Mouse (Mus musculus): ENCODE results near the gene Ifna2. TPM values are rescaled to one million over a fixed set of nuclear protein-coding genes. Genes with fewer than 3 reads are reported as not detected.

Gene Ifna2
- polyA plus RNA-seq (2014; fragmentation: Nextera tagmentation; extraction: Ambion mirVana) = not detected in 2 replicates

- no peak for DNase-seq (ENCODE audit: low spot score)
- no peaks in the 10 kb centered on the region for H3K27me3 ChIP-seq (replicated peaks; ENCODE audit: control insufficient read depth, insufficient read depth, low read length)
- no peaks in the 10 kb centered on the region for H3K9me3 ChIP-seq (ENCODE audit: control insufficient read depth, low read length)
- WGBS = 65% methylated on average over 1 of the region's 1 CpGs
- H3K4me1 ChIP-seq (replicated peaks; ENCODE audit: control insufficient read depth, insufficient read depth, low read length) = no peaks in the 10 kb centered on the region
- H3K4me3 ChIP-seq (ENCODE audit: low read depth, low read length) = no peak within 1 kb of the TSS
- no peak for ATAC-seq (replicated peaks; ENCODE audit: low FRiP score, low TSS enrichment, low read depth)
- no peak within 1 kb of the TSS for H3K9ac ChIP-seq (ENCODE audit: low read length)
- no peaks in the 10 kb centered on the region for H3K36me3 ChIP-seq (ENCODE audit: control insufficient read depth, insufficient read depth, low read length)
- no peak within 1 kb of the TSS for H3K4me2 ChIP-seq (ENCODE audit: low read length)
- no peak within 1 kb of the TSS for H3K27ac ChIP-seq (ENCODE audit: low read depth)
Observed at GRCm38 (mm10) chr4:88683812-88684211, at the start of gene Ifna2. TSS of gene Ifna2 (minus strand) at chr4:88683912.

GRCm38 (mm10) chr4:88727324-88727723, 43.6 kb upstream of the Ifna2 start:
- WGBS = 3% methylated on average over 1 of the region's 1 CpGs
- ATAC-seq (replicated peaks; ENCODE audit: low FRiP score, low TSS enrichment, low read depth) (no peak), DNase-seq (ENCODE audit: low spot score) (no peak)
- H3K36me3 ChIP-seq (ENCODE audit: control insufficient read depth, insufficient read depth, low read length) = no peaks in the 10 kb centered on the region
- H3K27me3 ChIP-seq (replicated peaks; ENCODE audit: control insufficient read depth, insufficient read depth, low read length) = no peaks in the 10 kb centered on the region
- no peaks in the 10 kb centered on the region for H3K9me3 ChIP-seq (ENCODE audit: control insufficient read depth, low read length)
- H3K4me1 ChIP-seq (replicated peaks; ENCODE audit: control insufficient read depth, insufficient read depth, low read length) = no peaks in the 10 kb centered on the region
- H3K9ac ChIP-seq (ENCODE audit: low read length) = no peak overlapping the region
- no peak overlapping the region for H3K4me2 ChIP-seq (ENCODE audit: low read length)
- no peak overlapping the region for H3K4me3 ChIP-seq (ENCODE audit: low read depth, low read length)
- H3K27ac ChIP-seq (ENCODE audit: low read depth) = no peak overlapping the region

GRCm38 (mm10) chr4:88726727-88727126, 43.0 kb upstream of the Ifna2 start:
- no peaks in the 10 kb centered on the region for H3K9me3 ChIP-seq (ENCODE audit: control insufficient read depth, low read length)
- WGBS = 75% methylated on average over 6 of the region's 6 CpGs
- no peak overlapping the region for H3K9ac ChIP-seq (ENCODE audit: low read length)
- H3K4me3 ChIP-seq (ENCODE audit: low read depth, low read length) = no peak overlapping the region
- no peaks in the 10 kb centered on the region for H3K36me3 ChIP-seq (ENCODE audit: control insufficient read depth, insufficient read depth, low read length)
- no peaks in the 10 kb centered on the region for H3K27me3 ChIP-seq (replicated peaks; ENCODE audit: control insufficient read depth, insufficient read depth, low read length)
- H3K27ac ChIP-seq (ENCODE audit: low read depth) = no peak overlapping the region
- no peaks in the 10 kb centered on the region for H3K4me1 ChIP-seq (replicated peaks; ENCODE audit: control insufficient read depth, insufficient read depth, low read length)
- no peak for ATAC-seq (replicated peaks; ENCODE audit: low FRiP score, low TSS enrichment, low read depth)
- H3K4me2 ChIP-seq (ENCODE audit: low read length) = no peak overlapping the region
- no peak for DNase-seq (ENCODE audit: low spot score)

GRCm38 (mm10) chr4:88723497-88724090, 39.9 kb upstream of the Ifna2 start:
- whole genome bisulfite sequencing = 49% methylated on average over 8 of the region's 8 CpGs
- DNase-seq (ENCODE audit: low spot score) = peak; percentile 62
- no peaks in the 10 kb centered on the region for H3K27me3 ChIP-seq (replicated peaks; ENCODE audit: control insufficient read depth, insufficient read depth, low read length)
- peaks cover 14% of the 10 kb centered on the region for H3K36me3 ChIP-seq (ENCODE audit: control insufficient read depth, insufficient read depth, low read length)
- peak overlapping the region; percentile 96; the same call in 1 of the 2 replicates for H3K4me2 ChIP-seq (ENCODE audit: low read length)
- peak overlapping the region; percentile 92 for H3K27ac ChIP-seq (ENCODE audit: low read depth)
- no peak overlapping the region for H3K4me3 ChIP-seq (ENCODE audit: low read depth, low read length)
- H3K9ac ChIP-seq (ENCODE audit: low read length) = no peak overlapping the region
- no peak for ATAC-seq (replicated peaks; ENCODE audit: low FRiP score, low TSS enrichment, low read depth)
- no peaks in the 10 kb centered on the region for H3K9me3 ChIP-seq (ENCODE audit: control insufficient read depth, low read length)
- H3K4me1 ChIP-seq (replicated peaks; ENCODE audit: control insufficient read depth, insufficient read depth, low read length) = peaks cover 18% of the 10 kb centered on the region

- under 1% methylated on average over 82 of the region's 82 CpGs for WGBS
- Histone ChIP-seq H3K9me3 (ENCODE audit: control insufficient read depth, low read length) (no peaks in the 10 kb centered on the region), H3K27me3 (replicated peaks; ENCODE audit: control insufficient read depth, insufficient read depth, low read length) (no peaks in the 10 kb centered on the region), H3K4me2 (ENCODE audit: low read length) (peak within 1 kb of the TSS; percentile 96), H3K4me1 (replicated peaks; ENCODE audit: control insufficient read depth, insufficient read depth, low read length) (peaks cover 21% of the 10 kb centered on the region), H3K4me3 (ENCODE audit: low read depth, low read length) (peak within 1 kb of the TSS; percentile 98), H3K27ac (ENCODE audit: low read depth) (peak within 1 kb of the TSS; percentile 92), H3K9ac (ENCODE audit: low read length) (peak within 1 kb of the TSS; percentile 96), H3K36me3 (ENCODE audit: control insufficient read depth, insufficient read depth, low read length) (peaks cover 22% of the 10 kb centered on the region)
- ATAC-seq (replicated peaks; ENCODE audit: low FRiP score, low TSS enrichment, low read depth) = peak; percentile 93
- peak; percentile 96 for DNase-seq (ENCODE audit: low spot score)
Observed at GRCm38 (mm10) chr4:88721791-88722721, 38.3 kb upstream of the Ifna2 start, which contains the start of the genes Gm26566 and Klhl9. TSS of gene Gm26566 (plus strand) at chr4:88721805. TSS of gene Klhl9 (minus strand) at chr4:88722465.

GRCm38 (mm10) chr4:88718715-88719114, 35.0 kb upstream of the Ifna2 start:
- ATAC-seq (replicated peaks; ENCODE audit: low FRiP score, low TSS enrichment, low read depth) (no peak), DNase-seq (ENCODE audit: low spot score) (no peak)
- whole genome bisulfite sequencing = 25% methylated on average over 1 of the region's 1 CpGs
- Histone ChIP-seq H3K9ac (ENCODE audit: low read length) (0 out of 2 replicates have a peak overlapping the region, but pooled peaks have one; percentile 13), H3K27ac (ENCODE audit: low read depth) (no peak overlapping the region), H3K36me3 (ENCODE audit: control insufficient read depth, insufficient read depth, low read length) (peaks cover 34% of the 10 kb centered on the region), H3K9me3 (ENCODE audit: control insufficient read depth, low read length) (no peaks in the 10 kb centered on the region), H3K4me2 (ENCODE audit: low read length) (peak overlapping the region; percentile 96), H3K4me1 (replicated peaks; ENCODE audit: control insufficient read depth, insufficient read depth, low read length) (peaks cover 21% of the 10 kb centered on the region), H3K27me3 (replicated peaks; ENCODE audit: control insufficient read depth, insufficient read depth, low read length) (no peaks in the 10 kb centered on the region), H3K4me3 (ENCODE audit: low read depth, low read length) (peak overlapping the region; percentile 29)

GRCm38 (mm10) chr4:88715059-88715458, 31.3 kb upstream of the Ifna2 start:
- peaks cover 8% of the 10 kb centered on the region; the same call in 1 of the 2 replicates for H3K4me1 ChIP-seq (replicated peaks; ENCODE audit: control insufficient read depth, insufficient read depth, low read length)
- no peaks in the 10 kb centered on the region for H3K27me3 ChIP-seq (replicated peaks; ENCODE audit: control insufficient read depth, insufficient read depth, low read length)
- no peak for ATAC-seq (replicated peaks; ENCODE audit: low FRiP score, low TSS enrichment, low read depth)
- H3K9ac ChIP-seq (ENCODE audit: low read length) = no peak overlapping the region
- H3K27ac ChIP-seq (ENCODE audit: low read depth) = no peak overlapping the region
- H3K4me3 ChIP-seq (ENCODE audit: low read depth, low read length) = no peak overlapping the region
- peaks cover 27% of the 10 kb centered on the region for H3K36me3 ChIP-seq (ENCODE audit: control insufficient read depth, insufficient read depth, low read length)
- H3K4me2 ChIP-seq (ENCODE audit: low read length) = no peak overlapping the region
- no peak for DNase-seq (ENCODE audit: low spot score)
- H3K9me3 ChIP-seq (ENCODE audit: control insufficient read depth, low read length) = no peaks in the 10 kb centered on the region

GRCm38 (mm10) chr4:88714281-88714680, 30.6 kb upstream of the Ifna2 start:
- DNase-seq (ENCODE audit: low spot score) (no peak), ATAC-seq (replicated peaks; ENCODE audit: low FRiP score, low TSS enrichment, low read depth) (no peak)
- 87% methylated on average over 1 of the region's 1 CpGs for WGBS
- H3K4me1 ChIP-seq (replicated peaks; ENCODE audit: control insufficient read depth, insufficient read depth, low read length) = peaks cover 6% of the 10 kb centered on the region; the same call in 1 of the 2 replicates
- H3K27ac ChIP-seq (ENCODE audit: low read depth) = no peak overlapping the region
- H3K9me3 ChIP-seq (ENCODE audit: control insufficient read depth, low read length) = no peaks in the 10 kb centered on the region
- no peak overlapping the region for H3K4me3 ChIP-seq (ENCODE audit: low read depth, low read length)
- H3K27me3 ChIP-seq (replicated peaks; ENCODE audit: control insufficient read depth, insufficient read depth, low read length) = no peaks in the 10 kb centered on the region
- H3K4me2 ChIP-seq (ENCODE audit: low read length) = no peak overlapping the region
- no peak overlapping the region for H3K9ac ChIP-seq (ENCODE audit: low read length)
- peaks cover 24% of the 10 kb centered on the region for H3K36me3 ChIP-seq (ENCODE audit: control insufficient read depth, insufficient read depth, low read length)
